Mouse (Mus musculus) E14TG2a.4 (cell line): ENCODE data around the gene Zfp775.

Experiments used
- CTCF ChIP-seq: conservative IDR thresholded peaks from 2 replicates; pipeline ENCODE4 v1.5.1; 2014; ENCODE audit warnings: low read length
- NANOG ChIP-seq: IDR thresholded peaks from 2 replicates; pipeline ENCODE4 v1.6.1; 2014; ENCODE audit warnings: borderline replicate concordance, low read length, mixed read lengths
- POU5F1 ChIP-seq: IDR thresholded peaks from 2 replicates; pipeline ENCODE4 v1.6.1; 2014; ENCODE audit warnings: low read length, borderline replicate concordance

DNA sequence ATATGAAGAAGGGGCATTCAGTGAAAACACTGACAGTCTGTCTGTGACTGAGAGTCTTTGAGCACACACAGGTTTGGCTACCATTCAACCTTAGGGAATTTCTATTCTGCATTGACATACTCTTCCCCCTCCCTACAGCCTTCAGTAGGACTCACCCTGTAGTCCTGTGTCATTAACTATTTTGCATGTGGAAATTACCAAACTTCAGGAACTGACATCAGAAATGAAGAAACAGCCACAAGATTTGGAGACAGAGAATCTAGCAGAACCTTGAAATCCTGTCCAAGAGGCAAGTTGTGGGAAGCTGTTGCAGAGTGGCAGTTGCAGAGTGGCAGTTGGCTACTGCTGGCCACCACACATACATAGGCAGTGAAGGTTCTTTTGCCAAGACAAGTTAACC, 66.2 kb downstream of the Zfp775 start:
- TF ChIP-seq CTCF (no peak), NANOG (no peak), POU5F1 (no peak)
